Mouse (Mus musculus) C2C12 (cell line): ENCODE data around the gene Hal.

Experiments used
- CTCF ChIP-seq: IDR thresholded peaks from one replicate; pipeline ENCODE4 v1.5.1; 2011; ENCODE audit not compliant: control insufficient read depth, insufficient read depth, insufficient read length
- MYOD1 ChIP-seq: IDR thresholded peaks from one replicate; pipeline ENCODE4 v1.6.1; 2011; ENCODE audit warnings: low read depth; ENCODE audit not compliant: control insufficient read depth, insufficient read length

- peak; percentile 84 for TF ChIP-seq CTCF
- TF ChIP-seq MYOD1, result no peak
These were observed 51.3 kb downstream of the Hal start, which contains the start of gene Amdhd1 for GRCm38 (mm10) chr10:93539775-93540430.
